Mouse (Mus musculus): ENCODE measurements around the gene 4930564D02Rik.

4930564D02Rik gene

DNA sequence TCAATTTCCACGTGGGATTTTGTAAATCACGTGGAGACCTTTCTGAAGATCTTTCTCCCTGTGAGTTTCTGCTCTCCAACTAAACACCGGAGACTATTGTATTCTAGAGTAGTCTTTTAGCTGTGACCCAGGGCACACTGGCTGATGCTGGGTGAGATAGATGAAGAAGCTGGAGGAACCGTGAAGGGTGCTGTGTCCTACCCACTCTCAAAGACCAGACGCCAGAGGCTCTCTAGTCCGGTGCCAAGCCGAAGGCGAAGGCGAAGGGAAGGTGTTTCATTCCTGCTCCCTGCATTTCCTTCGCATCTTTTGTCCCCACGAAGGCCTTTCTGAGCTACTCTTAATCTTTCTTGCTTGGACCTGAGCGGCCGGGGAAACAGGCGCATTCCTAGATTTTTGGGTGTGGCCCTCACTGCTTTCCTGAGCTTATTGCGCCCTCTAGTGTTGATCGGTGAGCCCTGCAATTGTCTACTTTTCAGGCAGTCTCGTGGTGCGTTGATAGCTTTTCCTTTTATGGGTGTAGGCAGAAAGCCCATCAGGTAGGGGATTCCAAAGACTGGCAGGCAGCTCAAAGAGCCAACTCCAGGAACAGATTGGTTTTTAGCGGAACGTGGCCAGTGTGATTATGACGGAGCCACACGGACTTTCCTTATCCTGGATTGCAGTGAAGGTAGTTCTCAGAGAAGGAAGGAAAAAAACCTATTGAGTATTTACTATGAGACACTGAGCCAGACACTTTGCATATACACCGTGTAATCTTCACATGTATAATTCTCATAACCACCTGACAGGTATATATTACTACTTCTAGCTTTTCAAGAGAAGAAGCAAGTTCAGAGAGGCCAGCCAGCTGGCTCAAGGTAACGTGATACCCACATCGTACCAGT is 7.8 kb upstream of the 4930564D02Rik start:
- peak; percentile 48 for DNase-seq (ENCODE audit: low read depth)

DNA sequence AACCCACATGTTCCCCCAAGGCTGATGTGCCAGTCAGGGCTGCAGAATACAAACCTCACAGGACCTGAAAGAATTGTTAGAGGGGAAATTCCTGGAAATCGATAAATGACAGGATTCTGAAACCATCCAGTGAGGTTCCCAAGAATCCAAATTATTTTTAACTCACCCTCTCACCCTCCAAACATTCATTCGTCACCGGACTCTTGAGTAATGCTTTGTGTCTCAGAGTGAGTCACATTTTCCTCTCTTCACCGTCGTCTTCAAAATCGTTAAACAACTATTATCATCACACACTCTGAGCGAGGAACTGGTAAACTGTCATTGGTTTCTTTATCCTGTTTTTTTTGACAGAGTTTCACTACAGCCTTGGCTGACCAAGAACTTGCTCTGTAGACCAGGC is 6.7 kb upstream of the 4930564D02Rik start:
- DNase-seq (ENCODE audit: low read depth) = no peak

DNA sequence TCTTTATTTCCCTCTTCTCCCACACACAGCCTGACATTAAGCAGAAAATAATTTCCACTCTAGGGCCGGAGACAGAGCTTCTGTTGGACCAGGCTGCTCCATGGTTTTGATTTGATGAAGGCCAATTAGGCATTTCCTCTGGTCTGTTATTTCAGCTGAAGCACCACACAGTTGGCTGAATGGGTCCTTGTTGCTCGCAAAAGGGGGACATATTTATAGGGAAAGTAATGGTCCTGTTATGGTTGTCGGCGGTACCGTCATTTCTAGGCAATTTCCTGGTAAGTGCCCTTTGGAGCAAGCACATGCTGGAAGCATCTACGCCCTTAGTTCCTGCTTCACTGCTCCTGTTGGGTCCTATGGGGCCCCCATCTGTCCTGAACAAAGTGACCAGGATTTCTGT is 5.7 kb upstream of the 4930564D02Rik start:
- no peak for DNase-seq (ENCODE audit: low read depth)

DNA sequence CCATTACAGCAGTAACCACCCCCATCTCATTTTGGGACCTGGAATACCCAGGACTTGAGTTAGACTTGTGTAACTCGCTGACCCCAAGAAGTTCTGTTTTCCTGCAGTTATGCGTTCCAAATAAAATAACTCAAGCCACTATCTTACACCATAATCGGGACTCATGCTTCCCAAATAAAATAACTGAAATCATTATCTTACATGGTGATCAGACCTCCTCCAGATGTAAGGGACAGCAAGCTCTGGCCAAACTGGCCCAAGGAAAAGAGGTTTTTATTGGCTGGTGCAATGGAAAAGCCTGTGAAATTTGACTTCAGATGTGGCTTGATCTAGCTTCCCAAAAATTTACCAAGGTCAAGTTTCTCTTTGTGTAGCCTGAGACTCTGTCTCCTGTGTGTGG is 5.1 kb upstream of the 4930564D02Rik start:
- DNase-seq (ENCODE audit: low read depth) = no peak

DNA sequence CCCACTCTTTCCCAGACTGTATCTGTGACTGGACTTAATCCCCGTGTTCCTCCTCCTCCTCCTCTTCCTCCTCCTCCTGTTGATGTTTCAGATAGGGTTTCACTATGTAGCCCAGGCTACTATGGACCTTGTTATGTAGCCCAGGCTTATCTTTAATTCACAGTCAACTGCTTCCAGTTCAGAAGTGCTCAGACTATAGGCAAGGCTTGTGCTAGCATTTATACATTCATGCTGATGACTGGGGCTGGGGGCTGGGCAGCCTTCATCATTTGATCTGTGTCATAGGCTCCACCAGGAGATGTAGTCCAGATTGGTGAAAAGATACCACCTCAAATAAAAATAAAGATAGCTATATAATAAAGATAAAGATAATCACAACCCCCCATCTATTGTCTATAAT is 4.7 kb upstream of the 4930564D02Rik start:
- no peak for DNase-seq (ENCODE audit: low read depth)

DNA sequence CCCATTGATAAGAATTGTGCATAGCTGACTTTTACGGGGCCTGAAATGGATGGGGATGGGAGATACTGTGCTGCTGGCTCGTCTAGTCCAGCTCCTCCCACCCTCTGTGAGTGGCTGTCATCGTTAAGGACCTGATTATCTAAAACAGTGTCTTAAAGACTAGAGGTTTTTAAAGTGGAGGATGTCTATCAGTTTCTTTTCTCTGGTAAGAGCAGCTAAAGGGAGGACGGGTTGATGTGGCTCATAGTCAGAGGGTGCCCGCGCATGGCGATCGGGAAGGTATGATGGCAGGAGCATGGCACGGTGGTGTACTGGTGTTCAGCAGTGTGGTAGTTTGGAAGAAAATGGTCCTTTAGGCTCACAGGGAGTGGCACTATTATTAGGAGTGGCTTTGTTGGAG is 4.0 kb upstream of the 4930564D02Rik start:
- DNase-seq (ENCODE audit: low read depth) = no peak

DNA sequence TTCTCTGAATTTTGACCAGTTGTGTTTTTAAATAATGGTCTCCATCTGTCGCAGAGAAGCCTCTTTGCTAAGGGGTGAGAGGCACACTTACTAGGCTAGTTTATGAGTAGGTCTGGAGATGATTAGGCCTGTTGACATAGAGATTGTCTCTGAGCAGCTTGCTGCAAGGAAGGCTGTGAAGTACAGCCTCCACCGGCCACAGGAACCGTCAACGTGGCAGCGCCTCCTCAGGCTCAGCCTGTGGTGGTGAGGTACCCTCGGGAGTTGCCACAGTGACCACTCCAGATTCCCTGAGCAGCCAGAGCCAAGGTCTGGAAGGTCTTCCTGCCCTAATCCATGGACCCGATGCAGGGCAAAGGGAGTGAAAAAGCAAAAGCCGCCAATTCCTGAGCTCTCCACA is 3.9 kb downstream of the 4930564D02Rik start:
- DNase-seq (ENCODE audit: low read depth) = no peak

DNA sequence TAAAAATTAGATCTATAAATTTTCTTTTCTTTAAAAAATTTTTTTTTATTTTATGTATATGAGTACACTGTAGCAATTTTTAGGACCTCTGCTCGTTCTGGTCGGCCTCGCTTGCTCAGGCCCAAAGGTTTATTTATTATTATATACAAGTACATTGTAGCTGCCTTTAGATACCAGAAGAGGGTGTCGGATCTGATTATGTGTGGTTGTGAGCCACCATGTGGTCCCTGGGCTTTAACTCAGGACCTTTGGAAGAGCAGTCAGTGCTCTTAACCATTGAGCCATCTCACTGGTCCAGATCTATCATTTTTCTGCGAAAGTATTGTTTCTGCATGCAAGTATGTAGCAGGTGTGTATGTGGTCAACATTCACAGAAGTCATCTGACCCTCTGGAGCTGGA is 4.6 kb downstream of the 4930564D02Rik start:
- no peak for DNase-seq (ENCODE audit: low read depth)

DNA sequence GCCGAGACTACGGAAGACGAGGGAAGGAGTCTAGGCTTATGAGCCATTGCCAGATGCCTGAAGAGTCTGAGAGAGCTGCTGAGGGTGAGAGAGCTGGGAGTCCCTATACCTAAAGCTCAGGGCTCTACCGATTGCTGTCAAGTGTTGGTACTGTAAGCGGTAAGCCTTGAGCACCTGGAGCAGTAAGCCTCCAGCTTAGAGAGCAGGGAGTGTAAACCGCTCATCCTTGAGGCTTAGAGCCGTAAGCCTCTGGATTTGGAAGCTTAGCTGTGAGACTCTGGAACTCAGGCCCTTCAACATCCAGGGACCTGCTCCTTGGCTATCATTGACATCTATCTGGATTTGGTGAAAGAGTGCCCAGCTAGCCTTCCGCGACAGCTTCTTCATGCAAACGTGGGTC is 5.9 kb downstream of the 4930564D02Rik start:
- DNase-seq (ENCODE audit: low read depth) = no peak

DNA sequence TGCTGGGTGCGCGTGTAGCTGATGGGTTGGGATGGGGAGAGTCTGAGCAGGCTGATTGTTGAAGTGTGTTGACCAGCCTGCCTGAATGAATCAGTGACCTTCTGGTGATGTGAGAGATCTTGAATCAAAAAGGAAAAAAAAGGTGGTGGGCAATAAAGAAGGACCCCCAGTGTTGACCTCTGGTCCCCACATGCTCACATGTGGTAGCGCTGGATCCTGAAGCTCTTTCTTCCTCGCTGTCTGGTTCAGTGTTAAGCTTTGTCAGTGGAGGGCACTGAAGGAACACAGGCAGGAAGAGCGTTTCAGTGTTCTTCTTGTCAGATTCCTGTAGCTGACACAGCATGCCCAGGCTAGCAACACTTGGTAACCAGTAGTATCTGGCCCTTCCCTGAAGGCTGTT is 9.2 kb downstream of the 4930564D02Rik start:
- no peak for DNase-seq (ENCODE audit: low read depth)

DNA sequence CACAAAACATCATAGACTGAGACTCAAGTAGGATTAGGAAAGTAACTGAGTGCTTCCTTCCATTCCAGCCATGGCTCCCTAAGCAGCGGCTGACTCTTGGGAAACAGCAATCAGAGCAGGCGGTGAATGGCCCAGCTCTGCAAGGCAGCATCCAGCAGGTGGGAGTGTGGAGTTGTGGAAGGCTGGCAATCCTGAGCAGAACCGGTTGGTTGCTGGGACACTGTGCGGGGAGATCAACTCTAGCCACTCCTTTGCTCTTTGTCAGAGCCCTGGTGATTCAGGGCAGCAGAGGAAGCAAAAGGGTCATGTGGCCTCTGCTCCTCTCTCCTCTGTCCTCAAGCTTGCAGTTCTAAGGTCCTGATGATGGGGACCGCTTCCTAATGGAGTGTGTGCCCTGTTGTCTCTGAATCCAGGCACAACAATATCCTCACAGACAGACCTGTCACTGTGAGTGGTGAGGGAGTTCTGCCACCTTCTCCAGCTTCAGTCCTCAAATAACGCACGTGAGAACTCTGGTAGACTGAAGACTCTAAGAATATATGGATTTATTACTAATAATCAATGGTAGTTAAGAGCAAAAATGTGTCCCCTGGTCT is 11.7 kb downstream of the 4930564D02Rik start:
- no peak for DNase-seq (ENCODE audit: low read depth)

DNA sequence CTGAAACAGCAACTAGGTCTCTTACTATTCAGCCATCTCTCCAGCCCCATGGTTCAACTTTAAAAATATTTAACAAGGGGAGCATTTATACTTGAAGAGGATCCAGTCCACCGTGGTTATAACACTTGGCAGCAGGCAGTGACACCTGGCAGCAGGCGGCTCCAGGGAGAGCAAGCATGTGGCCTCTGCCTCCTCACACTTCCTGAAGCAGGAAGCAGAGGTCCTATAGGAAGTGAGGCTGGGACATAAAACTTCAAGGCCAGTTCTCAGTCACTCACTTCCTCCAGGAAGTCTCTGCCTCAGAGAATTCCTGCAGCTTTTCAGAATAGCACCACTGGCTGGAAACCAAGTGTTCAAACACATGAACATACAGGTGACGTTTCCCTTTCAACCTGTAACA is 20.7 kb downstream of the 4930564D02Rik start:
- DNase-seq (ENCODE audit: low read depth) = no peak

DNA sequence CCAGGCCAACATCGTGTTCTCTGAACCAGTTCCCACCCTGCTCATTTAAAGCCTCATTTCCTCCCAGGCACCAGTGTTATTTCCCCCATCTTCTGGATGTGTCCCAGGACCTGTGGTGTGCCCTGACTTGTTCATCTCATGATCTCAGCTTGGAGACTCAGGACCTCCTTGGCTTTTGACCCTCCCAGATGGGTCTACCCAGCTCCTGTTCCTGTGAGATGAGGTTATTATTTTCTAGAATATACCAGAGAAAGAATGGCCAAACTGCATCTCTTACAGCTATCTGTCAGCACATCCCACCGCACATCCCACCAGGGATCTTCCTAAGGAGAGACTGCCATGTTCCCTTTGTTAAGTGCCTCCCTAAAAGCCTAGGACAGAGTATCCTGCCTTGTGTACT is 22.0 kb downstream of the 4930564D02Rik start:
- DNase-seq (ENCODE audit: low read depth) = no peak

DNA sequence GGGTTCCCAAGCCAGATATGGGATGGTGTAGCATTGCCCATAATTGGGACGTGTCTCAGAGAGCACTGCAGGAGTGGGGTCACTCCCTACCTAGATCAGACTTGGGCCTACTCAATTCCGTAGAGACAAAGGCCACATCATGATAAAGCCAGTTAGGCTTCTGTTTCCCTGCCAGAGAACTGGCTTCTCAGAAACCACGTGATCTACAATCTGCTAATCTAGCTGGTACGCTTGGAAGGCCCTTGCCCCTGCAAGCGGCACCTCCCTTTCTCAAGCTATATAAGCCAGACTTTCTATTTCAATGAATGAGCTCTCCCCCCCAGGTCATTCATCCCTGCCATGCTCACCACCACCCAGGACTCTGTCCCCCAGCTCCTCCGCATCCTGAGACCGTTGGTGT is 23.5 kb downstream of the 4930564D02Rik start:
- no peak for DNase-seq (ENCODE audit: low read depth)

DNA sequence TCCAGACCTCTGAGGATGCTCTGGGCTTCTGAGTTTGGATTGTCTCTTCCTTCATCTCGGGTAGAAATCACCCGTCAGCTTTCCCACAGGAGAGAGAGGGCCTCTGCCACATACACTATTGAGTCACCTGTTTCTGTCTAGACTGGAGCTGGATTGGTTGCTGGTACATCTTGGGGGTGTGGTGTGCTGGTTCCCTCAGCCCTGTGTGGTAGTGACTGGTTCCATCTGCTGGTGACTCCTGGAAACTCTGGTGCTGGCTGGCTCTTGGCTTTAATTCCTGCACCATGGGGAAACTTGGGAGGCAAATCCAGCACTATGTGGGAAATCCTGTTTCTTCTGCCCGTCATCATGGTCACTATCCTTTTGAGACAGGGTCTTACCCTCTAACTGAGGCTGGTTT is 24.3 kb downstream of the 4930564D02Rik start:
- DNase-seq (ENCODE audit: low read depth) = no peak

DNA sequence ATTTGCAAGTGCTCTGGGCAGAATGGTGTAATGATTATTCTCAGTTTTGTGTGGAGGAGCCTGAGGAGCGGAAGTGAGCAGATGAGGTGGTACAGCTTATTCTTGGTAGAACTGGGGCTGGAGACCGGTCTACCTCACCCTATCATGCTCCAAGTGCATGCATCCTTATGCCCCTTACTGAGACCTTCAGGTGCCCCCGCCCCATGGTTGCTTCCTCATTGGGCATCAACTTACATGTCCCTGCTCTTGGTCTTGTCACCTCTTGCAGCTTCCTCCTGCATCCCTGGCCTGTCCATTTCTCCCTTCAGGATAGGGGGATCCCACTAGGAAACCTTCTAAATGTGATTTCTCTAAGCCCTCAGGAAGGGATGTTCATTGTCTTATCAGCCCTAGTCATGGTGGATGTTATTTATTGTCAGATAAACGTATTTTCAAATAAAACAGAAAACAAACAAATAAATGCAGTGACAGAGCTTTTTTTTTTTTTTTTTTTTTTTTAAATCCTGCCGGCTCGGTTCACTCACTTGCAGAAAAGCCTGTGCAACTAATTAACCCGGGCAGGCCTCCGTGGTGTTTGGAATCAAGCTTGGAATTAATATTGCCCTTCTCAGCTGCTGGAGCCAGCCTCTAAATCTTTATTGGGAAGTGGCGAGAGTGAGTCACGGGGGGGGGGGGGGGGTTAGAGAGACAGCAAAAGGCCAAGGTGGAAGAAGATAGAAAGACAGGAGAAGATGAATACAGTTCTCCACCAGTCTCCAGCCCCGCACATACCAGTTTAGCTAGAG is 26.3 kb downstream of the 4930564D02Rik start:
- no peak for DNase-seq (ENCODE audit: low read depth)

DNA sequence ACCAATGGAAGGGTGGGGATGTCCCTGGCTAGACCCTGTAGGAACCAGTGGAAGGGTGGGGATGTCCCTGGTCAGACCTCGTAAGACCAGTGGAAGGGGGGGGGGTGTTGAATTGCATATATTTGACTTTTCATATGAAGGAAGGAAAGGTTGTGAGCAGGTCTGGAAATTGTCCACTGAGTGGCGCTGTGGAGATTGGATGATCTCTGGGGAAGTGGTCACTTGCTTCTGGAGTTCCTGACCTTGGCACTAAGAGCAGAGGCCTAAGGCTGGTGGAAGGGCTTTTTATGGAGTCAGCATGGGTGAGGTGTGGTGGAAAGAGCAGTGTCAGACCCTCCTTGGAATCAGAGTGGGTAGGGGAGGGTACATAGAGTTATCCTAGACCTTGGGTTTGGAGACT is 27.8 kb downstream of the 4930564D02Rik start:
- no peak for DNase-seq (ENCODE audit: low read depth)

DNA sequence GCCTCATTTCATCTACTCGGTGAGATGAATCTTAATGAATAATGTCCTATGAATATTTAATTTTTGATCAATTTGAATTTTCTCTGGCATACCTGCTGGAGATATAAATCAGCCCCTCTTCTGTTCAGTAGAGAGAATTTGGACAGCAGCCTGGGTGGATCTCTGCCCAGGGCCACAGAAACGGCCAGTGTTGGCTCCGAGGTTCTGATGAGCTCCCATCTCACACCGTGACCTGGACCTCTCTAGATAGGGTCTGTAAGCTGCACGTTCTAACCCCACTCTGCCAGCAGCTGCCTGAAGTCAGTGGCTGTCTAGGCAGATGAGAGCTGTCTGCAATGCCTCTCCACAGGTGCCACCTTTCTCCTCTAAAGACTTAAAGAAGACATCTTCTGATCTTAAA is 28.4 kb downstream of the 4930564D02Rik start:
- no peak for DNase-seq (ENCODE audit: low read depth)

DNA sequence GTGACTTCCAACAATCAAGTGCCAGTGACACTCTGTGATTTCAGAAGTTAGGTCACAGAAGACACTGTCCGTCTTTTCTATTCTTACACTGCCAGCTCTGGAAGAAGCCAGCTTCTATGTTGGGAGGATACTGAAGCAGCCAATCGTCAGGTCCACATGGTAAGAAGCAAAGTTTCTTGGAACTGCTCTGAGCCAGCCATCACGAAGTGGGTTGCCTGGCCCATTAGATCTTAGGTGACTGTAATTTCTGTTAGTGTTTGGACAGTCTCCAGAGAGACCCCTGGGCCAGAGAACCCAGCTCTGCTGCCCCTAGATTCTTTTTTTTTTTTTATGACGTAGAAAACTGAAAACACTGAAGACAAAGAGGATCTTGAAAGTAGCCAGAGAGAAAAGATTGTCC is 30.9 kb downstream of the 4930564D02Rik start:
- no peak for DNase-seq (ENCODE audit: low read depth)

DNA sequence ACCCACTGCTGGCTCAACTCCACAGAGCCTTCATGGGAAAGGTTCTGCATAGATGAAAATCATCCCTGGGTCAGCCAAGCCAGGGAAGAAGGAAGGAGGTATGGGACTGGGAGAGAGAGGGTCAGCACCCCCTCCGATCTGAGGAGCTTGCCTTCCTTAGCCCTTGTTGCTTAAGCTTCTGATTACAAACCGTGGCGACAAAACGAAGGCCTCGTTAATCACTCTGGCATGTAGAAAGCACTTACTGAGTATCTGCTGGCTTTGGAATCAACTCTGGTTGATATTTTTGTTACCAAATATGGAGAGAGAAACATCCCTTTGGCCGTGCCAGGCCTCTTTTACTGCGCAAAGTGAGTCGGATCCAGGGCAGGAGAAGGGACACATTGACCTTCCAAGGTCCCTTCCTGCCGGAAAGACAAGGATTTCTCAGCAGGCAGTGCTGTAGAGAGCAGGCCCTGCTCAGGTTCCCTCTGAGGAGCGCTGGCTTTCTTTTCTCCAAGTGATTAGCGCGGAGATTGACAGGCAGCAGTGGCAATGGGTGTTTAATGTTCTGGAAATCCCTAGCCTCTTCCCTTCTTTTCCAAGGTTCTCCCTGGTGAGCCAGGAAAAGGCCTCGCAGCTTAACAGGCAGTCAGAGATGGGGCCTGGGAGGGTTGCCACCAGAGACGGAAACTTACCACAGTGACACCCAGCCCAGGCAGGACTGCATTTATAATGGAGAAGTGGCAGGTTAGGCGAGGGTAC is 33.1 kb downstream of the 4930564D02Rik start:
- no peak for DNase-seq (ENCODE audit: low read depth)

DNA sequence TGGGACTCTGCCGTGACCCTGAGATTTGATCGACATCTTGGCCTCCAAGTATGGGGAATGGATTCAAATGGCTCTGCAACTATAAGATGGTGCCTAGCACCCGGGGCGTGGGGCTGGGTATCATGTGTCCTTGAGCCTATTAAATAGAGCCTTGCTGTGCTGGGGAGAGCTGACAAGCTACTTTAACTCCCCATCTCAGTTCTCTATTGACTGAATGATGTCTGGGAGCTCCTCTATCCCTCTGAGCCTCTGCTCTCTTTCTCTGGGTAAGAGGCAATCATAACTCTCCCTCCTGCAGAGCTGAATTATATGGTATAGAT is 33.6 kb downstream of the 4930564D02Rik start:
- DNase-seq (ENCODE audit: low read depth) = no peak

DNA sequence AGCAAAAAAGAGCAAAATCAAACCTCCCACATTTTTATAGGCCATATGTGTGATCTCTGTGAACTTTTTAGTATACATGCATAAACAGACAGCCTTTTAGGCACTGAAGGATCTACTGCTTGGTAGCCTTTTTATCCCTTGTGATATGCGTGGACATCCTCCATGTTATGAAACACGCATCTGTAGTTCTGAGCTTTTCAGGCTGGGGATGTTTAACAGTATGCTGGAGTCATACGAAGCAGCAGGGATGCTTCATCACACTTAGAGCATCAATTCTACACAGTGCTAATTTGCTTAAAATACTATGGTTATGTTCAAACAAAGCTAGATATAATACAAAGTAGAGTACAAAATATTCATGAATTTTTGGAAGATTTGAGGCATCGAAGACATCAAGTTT is 39.2 kb downstream of the 4930564D02Rik start:
- DNase-seq (ENCODE audit: low read depth) = no peak
